Mouse (Mus musculus) intestine, embryonic 16.5 days (tissue): Measurements from ENCODE around the gene Cacul1. TPM values are rescaled to one million over a fixed set of nuclear protein-coding genes. Genes with fewer than 3 reads are reported as not detected.

ENCODE experiments used
- ATAC-seq: fragments of 200-750 bp; cut with Nextera tagmentation; 2 replicates; pipeline ENCODE4 v1.8.0; 2017; ENCODE audit warnings: moderate TSS enrichment, moderate library complexity
- H3K27ac ChIP-seq: fragments of 300-500 bp; sonication (generic); 2 replicates; pipeline ENCODE4 v1.5.1; 2014; ENCODE audit warnings: mild to moderate bottlenecking, low read length
- H3K27me3 ChIP-seq: fragments of 300-500 bp; sonication (generic); replicated peaks from 2 replicates; pipeline ENCODE4 v1.6.1; 2014; ENCODE audit warnings: low read length, control low read depth, mixed read lengths; ENCODE audit not compliant: control insufficient read depth, insufficient read depth
- H3K36me3 ChIP-seq: fragments of 300-500 bp; sonication (generic); 2 replicates; pipeline ENCODE4 v1.6.1; 2014; ENCODE audit warnings: low read length, control low read depth; ENCODE audit not compliant: control insufficient read depth, insufficient read depth
- H3K4me1 ChIP-seq: fragments of 300-500 bp; sonication (generic); 2 replicates; pipeline ENCODE4 v1.6.1; 2014; ENCODE audit warnings: low read length, control low read depth, mixed read lengths; ENCODE audit not compliant: control insufficient read depth, insufficient read depth
- H3K4me2 ChIP-seq: fragments of 300-500 bp; sonication (generic); 2 replicates; pipeline ENCODE4 v1.6.1; 2014; ENCODE audit warnings: low read depth, low read length, control low read depth
- H3K4me3 ChIP-seq: fragments of 300-500 bp; sonication (generic); 2 replicates; pipeline ENCODE4 v1.5.1; 2014; ENCODE audit warnings: mild to moderate bottlenecking, low read length
- H3K9ac ChIP-seq: fragments of 300-500 bp; sonication (generic); 2 replicates; pipeline ENCODE4 v1.6.1; 2014; ENCODE audit warnings: low read depth, low read length
- H3K9me3 ChIP-seq: fragments of 300-500 bp; sonication (generic); 2 replicates; pipeline ENCODE4 v1.6.1; 2016; ENCODE audit warnings: low read length, control low read depth; ENCODE audit not compliant: control insufficient read depth
- WGBS: fragments of 180-500 bp; shearing (Covaris S2); extraction: QIAGEN DNeasy Blood & Tissue Kit; methylation state at CpG from one replicate; pipeline ENCODE4 v1.1.7; 2014; 5-methylcytosine and 5-hydroxymethylcytosine counted together
- polyA plus RNA-seq: library from polyadenylated mRNA; unstranded; fragments of >200 nt; fragmentation: Nextera tagmentation; extraction: Ambion mirVana; gene quantifications from 2 replicates; pipeline ENCODE4 v1.2.1, GENCODE M21; 2015

Cacul1 gene
- polyA plus RNA-seq, 1 experiment from 2014 or later, result 12.2 TPM

GRCm38 (mm10) chr19:60543302-60543701, 37.5 kb downstream of the Cacul1 start:
- no peak overlapping the region for H3K9ac ChIP-seq
- no peak overlapping the region for H3K27ac ChIP-seq
- WGBS, result 86% methylated on average over 2 of the region's 2 CpGs
- no peak overlapping the region for H3K4me2 ChIP-seq
- H3K27me3 ChIP-seq, result no peaks in the 10 kb centered on the region
- H3K4me3 ChIP-seq, result no peak overlapping the region
- H3K4me1 ChIP-seq, result no peaks in the 10 kb centered on the region
- no peak for ATAC-seq
- H3K36me3 ChIP-seq, result no peaks in the 10 kb centered on the region; the same call in 1 of the 2 replicates
- no peaks in the 10 kb centered on the region for H3K9me3 ChIP-seq

- no peaks in the 10 kb centered on the region for H3K9me3 ChIP-seq
- no peak overlapping the region for H3K9ac ChIP-seq
- no peaks in the 10 kb centered on the region for H3K27me3 ChIP-seq
- no peak overlapping the region for H3K4me3 ChIP-seq
- WGBS, result 87% methylated on average over 2 of the region's 2 CpGs
- 0 out of 2 replicates have a peak, but pooled peaks cover 3% of the 10 kb centered on the region for H3K4me1 ChIP-seq
- no peak overlapping the region for H3K4me2 ChIP-seq
- ATAC-seq, result peak; percentile 53; the same call in 1 of the 2 replicates
- H3K36me3 ChIP-seq, result no peaks in the 10 kb centered on the region
- H3K27ac ChIP-seq, result no peak overlapping the region
Observed at GRCm38 (mm10) chr19:60531897-60532296, 48.9 kb downstream of the Cacul1 start.

- H3K27me3 ChIP-seq, result no peaks in the 10 kb centered on the region
- no peaks in the 10 kb centered on the region for H3K36me3 ChIP-seq
- ATAC-seq, result no peak
- no peak overlapping the region for H3K4me3 ChIP-seq
- no peak overlapping the region for H3K27ac ChIP-seq
- H3K9ac ChIP-seq, result no peak overlapping the region
- H3K4me1 ChIP-seq, result 0 out of 2 replicates have a peak, but pooled peaks cover 3% of the 10 kb centered on the region
- WGBS, result 88% methylated on average over 1 of the region's 1 CpGs
- H3K9me3 ChIP-seq, result no peaks in the 10 kb centered on the region
- H3K4me2 ChIP-seq, result no peak overlapping the region
Observed at GRCm38 (mm10) chr19:60530171-60530570, 50.7 kb downstream of the Cacul1 start.

- WGBS, result 84% methylated on average over 1 of the region's 1 CpGs
- Histone ChIP-seq H3K27me3 (no peaks in the 10 kb centered on the region), H3K9me3 (no peaks in the 10 kb centered on the region), H3K4me3 (no peak overlapping the region), H3K27ac (no peak overlapping the region), H3K36me3 (no peaks in the 10 kb centered on the region), H3K4me1 (0 out of 2 replicates have a peak, but pooled peaks cover 3% of the 10 kb centered on the region), H3K4me2 (no peak overlapping the region), H3K9ac (no peak overlapping the region)
- no peak for ATAC-seq
Observed at GRCm38 (mm10) chr19:60529302-60529701, 51.5 kb downstream of the Cacul1 start.

GRCm38 (mm10) chr19:60528602-60529001, 52.2 kb downstream of the Cacul1 start:
- no peak overlapping the region for H3K4me2 ChIP-seq
- 0 out of 2 replicates have a peak, but pooled peaks cover 3% of the 10 kb centered on the region for H3K4me1 ChIP-seq
- ATAC-seq, result no peak
- no peak overlapping the region for H3K27ac ChIP-seq
- H3K36me3 ChIP-seq, result no peaks in the 10 kb centered on the region
- H3K9ac ChIP-seq, result no peak overlapping the region
- H3K4me3 ChIP-seq, result no peak overlapping the region
- WGBS, result 86% methylated on average over 3 of the region's 3 CpGs
- H3K9me3 ChIP-seq, result no peaks in the 10 kb centered on the region
- no peaks in the 10 kb centered on the region for H3K27me3 ChIP-seq

GRCm38 (mm10) chr19:60526876-60527275, 53.9 kb downstream of the Cacul1 start:
- Histone ChIP-seq H3K9me3 (no peaks in the 10 kb centered on the region), H3K4me1 (no peaks in the 10 kb centered on the region), H3K4me3 (no peak overlapping the region), H3K4me2 (no peak overlapping the region), H3K36me3 (no peaks in the 10 kb centered on the region), H3K27ac (no peak overlapping the region), H3K9ac (no peak overlapping the region), H3K27me3 (no peaks in the 10 kb centered on the region)
- ATAC-seq, result no peak
- whole genome bisulfite sequencing, result 92% methylated on average over 4 of the region's 4 CpGs

- 71% methylated on average over 1 of the region's 1 CpGs for WGBS
Observed at GRCm38 (mm10) chr19:60525086-60525485, 55.7 kb downstream of the Cacul1 start.

GRCm38 (mm10) chr19:60524678-60525077, 56.1 kb downstream of the Cacul1 start:
- H3K27me3 ChIP-seq, result no peaks in the 10 kb centered on the region
- ATAC-seq, result no peak
- H3K4me1 ChIP-seq, result no peaks in the 10 kb centered on the region
- no peak overlapping the region for H3K9ac ChIP-seq
- WGBS, result 77% methylated on average over 3 of the region's 3 CpGs
- no peak overlapping the region for H3K4me2 ChIP-seq
- no peak overlapping the region for H3K27ac ChIP-seq
- H3K4me3 ChIP-seq, result no peak overlapping the region
- H3K36me3 ChIP-seq, result no peaks in the 10 kb centered on the region
- no peaks in the 10 kb centered on the region for H3K9me3 ChIP-seq

More at GRCm38 (mm10) chr19:60525086-60525485, 55.7 kb downstream of the Cacul1 start:
- no peaks in the 10 kb centered on the region for H3K4me1 ChIP-seq
- H3K4me3 ChIP-seq, result no peak overlapping the region
- H3K27ac ChIP-seq, result no peak overlapping the region
- H3K9ac ChIP-seq, result no peak overlapping the region
- no peak overlapping the region for H3K4me2 ChIP-seq
- no peak for ATAC-seq
- H3K36me3 ChIP-seq, result no peaks in the 10 kb centered on the region
- no peaks in the 10 kb centered on the region for H3K27me3 ChIP-seq
- H3K9me3 ChIP-seq, result no peaks in the 10 kb centered on the region

- 86% methylated on average over 3 of the region's 3 CpGs for WGBS
- Histone ChIP-seq H3K4me3 (no peak overlapping the region), H3K27ac (no peak overlapping the region), H3K36me3 (no peaks in the 10 kb centered on the region), H3K4me2 (no peak overlapping the region), H3K9me3 (no peaks in the 10 kb centered on the region), H3K9ac (no peak overlapping the region), H3K27me3 (no peaks in the 10 kb centered on the region), H3K4me1 (no peaks in the 10 kb centered on the region)
- ATAC-seq, result no peak
Observed at GRCm38 (mm10) chr19:60520131-60520530, 60.7 kb downstream of the Cacul1 start.

GRCm38 (mm10) chr19:60515064-60515463, 65.8 kb downstream of the Cacul1 start:
- no peak overlapping the region for H3K27ac ChIP-seq
- no peak overlapping the region for H3K4me3 ChIP-seq
- H3K36me3 ChIP-seq, result no peaks in the 10 kb centered on the region
- ATAC-seq, result no peak
- no peaks in the 10 kb centered on the region for H3K4me1 ChIP-seq
- no peaks in the 10 kb centered on the region for H3K27me3 ChIP-seq
- 58% methylated on average over 2 of the region's 2 CpGs for WGBS
- H3K4me2 ChIP-seq, result no peak overlapping the region
- no peak overlapping the region for H3K9ac ChIP-seq
- no peaks in the 10 kb centered on the region for H3K9me3 ChIP-seq
